Mouse (Mus musculus): ENCODE measurements around the gene Cd82.

DNA sequence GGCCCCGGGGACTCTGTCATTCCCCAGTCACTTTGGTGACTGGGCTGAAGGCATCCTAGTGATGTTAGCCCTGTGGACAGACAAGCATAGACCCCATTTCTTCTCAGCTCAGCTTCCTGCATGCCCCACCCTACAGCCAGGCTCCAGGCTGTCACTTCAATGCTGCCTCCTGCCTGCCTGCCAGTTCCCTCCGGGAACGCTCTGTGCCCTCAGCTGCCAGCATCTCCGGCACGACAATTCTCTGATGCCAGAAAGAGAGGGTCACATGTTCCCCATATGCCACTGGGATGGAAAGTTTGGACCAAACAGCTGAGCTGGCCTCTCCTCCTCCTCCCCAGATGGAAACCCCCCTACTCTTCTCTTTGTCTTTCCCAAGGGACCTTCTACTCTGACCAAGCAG lies 79.1 kb downstream of the Cd82 start:
- no peak for TF ChIP-seq CTCF (IDR thresholded peaks at IDR 0.05; ENCODE audit: borderline replicate concordance, control insufficient read depth, extremely low read depth, insufficient read depth, low read length, poor library complexity)
- no peak for TF ChIP-seq POLR2A (IDR thresholded peaks at IDR 0.05; ENCODE audit: control insufficient read depth, extremely low read depth, insufficient read depth, low read length, poor library complexity)
